Mouse (Mus musculus): Measurements from ENCODE around the gene Gabre. TPM values are rescaled to one million over a fixed set of nuclear protein-coding genes. Genes with fewer than 3 reads are reported as not detected.
A peak's percentile ranks its signal among the peaks of the same experiment; 100 is the strongest.

The Gabre gene
- total RNA-seq (2021): under 1 TPM; 0.26 to 0.51 TPM
- long read RNA-seq, experiment 1: 0 reads
- long read RNA-seq, experiment 2: 0 reads

GRCm38 (mm10) chrX:72274659-72275371 lies at the start of gene Gabre:
Gabre (minus strand) TSS chrX:72274803.
- peak; percentile 56 for DNase-seq

- DNase-seq: no peak
These were observed 23.2 kb upstream of the Gabre start for GRCm38 (mm10) chrX:72297812-72298211.

GRCm38 (mm10) chrX:72275372-72275663 lies 715 bp upstream of the Gabre start:
- no peak for DNase-seq

DNA sequence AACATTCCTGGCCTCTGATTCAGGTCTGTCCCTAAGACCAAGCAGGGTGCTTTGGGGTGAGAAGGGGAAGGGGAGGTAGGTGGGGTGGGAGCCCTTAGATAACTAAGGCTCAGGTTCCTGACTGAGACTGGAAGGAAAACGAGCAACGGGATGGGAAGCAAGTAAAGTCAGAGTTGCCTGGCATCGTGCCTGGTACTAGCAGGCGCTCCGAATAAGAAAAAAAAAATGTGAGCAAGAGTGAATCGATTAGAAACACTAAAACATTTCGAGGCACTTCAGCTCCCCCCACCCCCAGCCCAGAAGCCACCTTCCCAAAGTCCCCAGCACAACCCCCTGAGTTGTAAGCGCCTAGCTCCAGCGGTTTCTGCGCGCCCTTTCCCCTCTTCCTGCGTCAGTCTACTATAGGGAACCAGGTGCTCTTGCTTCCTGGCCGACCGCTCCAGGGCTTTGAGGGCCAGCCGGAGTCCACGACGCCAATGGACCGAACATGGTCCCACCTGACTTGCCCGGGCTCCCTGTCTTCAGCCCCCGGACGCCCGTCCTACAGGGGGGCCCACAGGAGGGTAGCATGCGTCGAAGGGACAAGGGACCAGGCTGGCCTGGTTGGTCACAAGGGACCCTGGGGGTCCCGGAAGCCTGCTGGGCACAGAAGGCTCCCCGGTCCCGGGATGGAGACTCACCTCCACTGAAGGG lies 491 bp downstream of the Gabre start:
- DNase-seq: no peak

GRCm38 (mm10) chrX:72270637-72271036 lies 4.0 kb downstream of the Gabre start:
- DNase-seq: no peak

DNA sequence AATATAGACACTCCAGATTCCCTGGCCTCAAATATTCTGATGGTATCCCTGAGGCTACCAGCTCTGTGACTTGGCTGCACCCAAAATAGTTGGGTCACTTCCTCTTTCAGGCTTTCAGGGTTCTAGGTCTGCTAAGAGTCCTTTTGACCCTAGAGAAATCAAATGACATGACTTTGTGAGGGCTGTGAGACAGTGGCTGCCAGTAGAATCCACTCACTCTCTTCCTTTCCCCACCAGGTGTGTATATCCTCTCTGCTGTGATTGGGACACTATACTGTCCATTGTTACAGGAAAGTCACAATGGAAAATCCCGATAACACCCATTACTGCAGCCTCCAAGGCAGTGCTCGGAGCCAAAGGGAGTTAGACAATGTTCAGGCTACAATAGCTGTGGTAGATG lies 52.9 kb downstream of the Gabre start, which contains the start of gene Magea4:
Gene Magea4 (plus strand): TSS at position 301 of the 400 bp plus-strand sequence.
- DNase-seq: no peak

Small RNA genes lying within 50 kb of the gene (microRNA-seq; reads per million reads assigned to microRNA genes)
- gene Mir224 (ENCODE audit: borderline replicate concordance in 2 of 2) (74.4 to 105 reads per million in 2 experiments), gene Mir452 (ENCODE audit: borderline replicate concordance in 2 of 2) (2.9 to 5.3 reads per million in 2 experiments)

Other genes with a start within 250 kb of the Gabre start
- not detected for gene Magea4, start 52.8 kb downstream of the Gabre start, total RNA-seq (2021)
- gene Magea10, start 112.1 kb upstream of the Gabre start, total RNA-seq (2021): not detected